ENCODE assay signal across 8 mouse cellular contexts in genomic region chr10:99265011-99265694, GRCm38 (mm10). TPM values are rescaled to one million over a fixed set of nuclear protein-coding genes. Genes with fewer than 3 reads are reported as not detected.
DNase-seq lines count a peak whose midpoint lies in the region; ATAC-seq and TF ChIP-seq lines count a peak whose summit lies in the region.

No protein-coding gene starts in this region.

- 1% methylated on average over 7 of the region's 7 CpGs for WGBS in forebrain, embryonic 14.5 days
- WGBS in intestine, embryonic 16.5 days: 20% methylated on average over 7 of the region's 7 CpGs
- under 1% methylated on average over 7 of the region's 7 CpGs for WGBS in lung, embryonic 16.5 days
- 49% methylated on average over 7 of the region's 7 CpGs for WGBS in small intestine, adult 2 months

- H3K9me3 ChIP-seq in ES-E14 (ENCODE audit: control insufficient read depth, insufficient read depth, low read depth, low read length): no peaks in the 10 kb centered on the region
- H3K9me3 ChIP-seq in forebrain, embryonic 14.5 days (replicated peaks; ENCODE audit: control insufficient read depth, low read length): no peaks in the 10 kb centered on the region
- H3K9me3 ChIP-seq in intestine, embryonic 16.5 days (ENCODE audit: control insufficient read depth, low read length): no peaks in the 10 kb centered on the region
- H3K9me3 ChIP-seq in lung, embryonic 16.5 days (ENCODE audit: control insufficient read depth, low read length): no peaks in the 10 kb centered on the region

- in situ Hi-C loops in ES-E14 (cut with MboI; ENCODE audit: low sequenced_read_pairs in 2 of 2, unreplicated experiment in 2 of 2): no loop called here

- peak overlapping the region; percentile 92; the same call in 1 of the 2 replicates for H3K9ac ChIP-seq in ES-E14 (ENCODE audit: insufficient read depth, low read depth, low read length, poor library complexity, severe bottlenecking)
- peak overlapping the region; percentile 79 for H3K9ac ChIP-seq in forebrain, embryonic 14.5 days (ENCODE audit: low read length)
- H3K9ac ChIP-seq in intestine, embryonic 16.5 days (ENCODE audit: low read depth, low read length): peak overlapping the region; percentile 87
- H3K9ac ChIP-seq in lung, embryonic 16.5 days (ENCODE audit: low read length): peak overlapping the region; percentile 98

- no peak overlapping the region for H3K27ac ChIP-seq in ES-E14 (ENCODE audit: insufficient read depth, low read depth, low read length, poor library complexity, severe bottlenecking)
- peak overlapping the region; percentile 84 for H3K27ac ChIP-seq in forebrain, embryonic 14.5 days (ENCODE audit: low read depth, low read length)
- peak overlapping the region; percentile 100 for H3K27ac ChIP-seq in intestine, embryonic 16.5 days (ENCODE audit: low read length)
- peak overlapping the region; percentile 94 for H3K27ac ChIP-seq in lung, embryonic 16.5 days (ENCODE audit: low read length)
- peak overlapping the region; percentile 63 for H3K27ac ChIP-seq in small intestine, adult 2 months (ENCODE audit: insufficient read depth, low read depth, low read length)

- no peak for TF ChIP-seq CTCF in small intestine, adult 2 months (IDR thresholded peaks at IDR 0.05; ENCODE audit: extremely low read depth, insufficient read length, insufficient replicate concordance, low read depth, low read length)

- H3K36me3 ChIP-seq in ES-E14 (ENCODE audit: control insufficient read depth, insufficient read depth, low read length, poor library complexity, severe bottlenecking): peaks cover 7% of the 10 kb centered on the region
- no peaks in the 10 kb centered on the region for H3K36me3 ChIP-seq in forebrain, embryonic 14.5 days (ENCODE audit: control insufficient read depth, insufficient read depth, low read length)
- H3K36me3 ChIP-seq in intestine, embryonic 16.5 days (ENCODE audit: control insufficient read depth, insufficient read depth, low read length): no peaks in the 10 kb centered on the region
- peaks cover 4% of the 10 kb centered on the region for H3K36me3 ChIP-seq in lung, embryonic 16.5 days (ENCODE audit: control insufficient read depth, insufficient read depth, low read length)
- H3K36me3 ChIP-seq in small intestine, adult 2 months (ENCODE audit: control insufficient read depth, insufficient read depth, low read length): peaks cover 11% of the 10 kb centered on the region

- H3K27me3 ChIP-seq in forebrain, embryonic 14.5 days (replicated peaks; ENCODE audit: control insufficient read depth, insufficient read depth, low read length): peaks cover 18% of the 10 kb centered on the region; the same call in 1 of the 2 replicates
- no peaks in the 10 kb centered on the region for H3K27me3 ChIP-seq in intestine, embryonic 16.5 days (replicated peaks; ENCODE audit: control insufficient read depth, insufficient read depth, low read length)
- H3K27me3 ChIP-seq in lung, embryonic 16.5 days (ENCODE audit: control insufficient read depth, insufficient read depth, low read depth, low read length): no peaks in the 10 kb centered on the region
- no peaks in the 10 kb centered on the region for H3K27me3 ChIP-seq in small intestine, adult 2 months (ENCODE audit: control insufficient read depth, insufficient read depth, low read length)

- no peak for ATAC-seq in forebrain, embryonic 14.5 days
- ATAC-seq in intestine, embryonic 16.5 days: no peak
- no peak for ATAC-seq in lung, embryonic 16.5 days (ENCODE audit: low read depth)

- peak overlapping the region; percentile 77 to 81 for H3K4me3 ChIP-seq in ES-E14 (ENCODE audit: insufficient read depth in 1 of 2, low read depth in 1 of 2, low read length in 2 of 2, poor library complexity in 1 of 2, severe bottlenecking in 1 of 2)
- H3K4me3 ChIP-seq in forebrain, embryonic 14.5 days (ENCODE audit: low read depth, low read length): peak overlapping the region; percentile 62
- peak overlapping the region; percentile 82 for H3K4me3 ChIP-seq in intestine, embryonic 16.5 days (ENCODE audit: low read length)
- peak overlapping the region; percentile 94 for H3K4me3 ChIP-seq in lung, embryonic 16.5 days (ENCODE audit: low read length)
- peak overlapping the region; percentile 68; the same call in 1 of the 2 replicates for H3K4me3 ChIP-seq in small intestine, adult 2 months (ENCODE audit: low read depth, low read length)

- DNase-seq in adrenal gland, postnatal 10 days: peak; percentile 61
- DNase-seq in adrenal gland, postnatal 25 days: no peak
- no peak for DNase-seq in ES-E14 (ENCODE audit: low read depth, low spot score)
- peak; percentile 68 for DNase-seq in forebrain, embryonic 14.5 days (ENCODE audit: low spot score)
- no peak for DNase-seq in right cerebral cortex, adult 2 months (ENCODE audit: low spot score in 2 of 2)

- H3K4me2 ChIP-seq in forebrain, embryonic 14.5 days (ENCODE audit: low read length): peak overlapping the region; percentile 94
- H3K4me2 ChIP-seq in intestine, embryonic 16.5 days (ENCODE audit: low read depth, low read length): peak overlapping the region; percentile 92
- H3K4me2 ChIP-seq in lung, embryonic 16.5 days (ENCODE audit: low read depth, low read length): peak overlapping the region; percentile 86

- peaks cover 2 to 14% of the 10 kb centered on the region in 2 experiments; a peak in 3 of 4 replicates for H3K4me1 ChIP-seq in ES-E14 (ENCODE audit: control insufficient read depth in 2 of 2, insufficient read depth in 2 of 2, low read length in 2 of 2, poor library complexity in 1 of 2)
- peaks cover 36% of the 10 kb centered on the region for H3K4me1 ChIP-seq in forebrain, embryonic 14.5 days (ENCODE audit: control insufficient read depth, insufficient read depth, low read length)
- peaks cover 18% of the 10 kb centered on the region for H3K4me1 ChIP-seq in intestine, embryonic 16.5 days (ENCODE audit: control insufficient read depth, insufficient read depth, low read length)
- H3K4me1 ChIP-seq in lung, embryonic 16.5 days (replicated peaks; ENCODE audit: control insufficient read depth, insufficient read depth, low read length): peaks cover 42% of the 10 kb centered on the region
- peaks cover 12% of the 10 kb centered on the region for H3K4me1 ChIP-seq in small intestine, adult 2 months (ENCODE audit: control insufficient read depth, insufficient read depth, insufficient read length, low read length)

- no peak for TF ChIP-seq POLR2A in small intestine, adult 2 months (IDR thresholded peaks at IDR 0.05; ENCODE audit: low read depth, low read length)

TF ChIP-seq in ES-E14, 5 proteins besides CTCF, POLR2A, EP300 and RAD21:
- TF ChIP-seq ZC3H11A (IDR thresholded peaks at IDR 0.05; ENCODE audit: borderline replicate concordance, low read depth, low read length) (no peak), ZNF384 (IDR thresholded peaks at IDR 0.05; ENCODE audit: low read depth, low read length) (no peak), MAFK (IDR thresholded peaks at IDR 0.05; ENCODE audit: insufficient read depth, low read depth, low read length) (no peak), CHD2 (IDR thresholded peaks at IDR 0.05; ENCODE audit: low read depth, low read length) (no peak), HCFC1 (IDR thresholded peaks at IDR 0.05; ENCODE audit: borderline replicate concordance, insufficient read depth, low read length) (no peak)

RNA-seq across cellular contexts. Expression of gene Dusp6, which starts 2.1 kb away (rescaled TPM):
- 10 to 100 TPM; 90.0 to 93.5 TPM for total RNA-seq in adrenal gland, postnatal 10 days (2021)
- total RNA-seq in adrenal gland, postnatal 25 days (2021): 101 and 136 TPM in 2 replicates
- 44.7 and 83.0 TPM in 2 replicates for total RNA-seq in ES-E14 (2012; rRNA removed)
- polyA plus RNA-seq in forebrain, embryonic 14.5 days (2014; fragmentation: Nextera tagmentation; extraction: Ambion mirVana): 34.1 and 40.1 TPM in 2 replicates
- 37.2 and 37.5 TPM in 2 replicates for polyA plus RNA-seq in intestine, embryonic 16.5 days (2015; fragmentation: Nextera tagmentation; extraction: Ambion mirVana)
- 79.3 and 80.3 TPM in 2 replicates for polyA plus RNA-seq in lung, embryonic 16.5 days (2015; fragmentation: Nextera tagmentation; extraction: Ambion mirVana)
- 28.7 and 98.8 TPM in 2 replicates for polyA plus RNA-seq in small intestine, adult 2 months (2012; rRNA removed)

Comparison
In these comparisons a context has a peak if more than half of its experiments do, and no peak if none do; other contexts are left out.
1. DNase-seq: peak in adrenal gland, postnatal 10 days (single experiment) and forebrain, embryonic 14.5 days (single experiment); none in adrenal gland, postnatal 25 days (single experiment), ES-E14 (single experiment) and right cerebral cortex, adult 2 months (0 of 2).
2. Peak in every context shown above with its lines, with median percentiles within 50 percentile points of each other: H3K4me3 ChIP-seq, H3K9ac ChIP-seq and H3K4me2 ChIP-seq.